Mouse (Mus musculus): ENCODE measurements around the gene Dmxl2.
A peak's percentile ranks its signal among the peaks of the same experiment; 100 is the strongest.

Gene Dmxl2

DNA sequence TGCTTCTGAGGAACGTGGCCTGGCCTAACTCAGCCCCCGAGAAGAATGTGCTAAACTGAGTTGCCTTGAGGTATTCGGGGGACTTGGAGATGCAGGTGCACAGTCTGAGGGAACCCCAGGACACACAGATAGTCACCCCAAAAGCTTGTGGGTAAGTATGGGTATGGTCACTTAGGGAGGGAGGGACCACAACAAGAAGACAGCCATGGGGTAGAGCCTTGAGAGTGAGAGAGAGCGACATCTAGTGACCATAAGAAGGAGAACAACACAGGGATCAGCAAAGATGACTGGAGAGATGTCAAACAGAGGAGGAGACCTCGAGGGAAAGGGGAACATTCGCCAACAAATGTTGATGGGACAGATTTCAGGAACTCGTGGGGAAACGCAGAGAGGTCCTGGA is 178.0 kb downstream of the Dmxl2 start:
- DNase-seq (ENCODE audit: low spot score in 2 of 2): peak in 1 of 2 experiments; percentile 28

DNA sequence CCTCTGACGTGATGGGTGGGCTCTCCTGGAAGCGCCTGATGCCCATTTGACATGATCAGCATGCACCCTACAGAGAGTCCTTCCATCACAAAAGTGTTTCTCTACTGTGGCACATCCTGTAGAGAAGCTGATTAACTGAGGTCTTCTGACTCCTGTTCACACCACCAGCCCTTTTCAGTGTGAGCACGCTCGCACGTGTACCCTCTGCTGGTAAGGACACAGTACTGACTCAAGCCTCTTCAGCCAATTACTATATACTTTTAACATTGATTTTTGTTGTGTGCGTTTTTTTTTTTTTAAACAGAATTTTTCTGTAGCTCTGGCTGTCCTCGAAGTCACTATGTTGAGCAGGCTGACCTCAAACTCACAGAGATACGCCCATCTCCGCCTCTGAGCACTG is 185.1 kb downstream of the Dmxl2 start:
- no peak for DNase-seq (ENCODE audit: low spot score in 2 of 2)

Data from left cerebral cortex, adult 9 months (tissue).